Mouse (Mus musculus) adrenal gland, postnatal 25 days (tissue): ENCODE data around the gene Kcna10. TPM values are rescaled to one million over a fixed set of nuclear protein-coding genes. Genes with fewer than 3 reads are reported as not detected.

Source experiments
- total RNA-seq: library from RNA; stranded (reverse); gene quantifications from 2 replicates; pipeline ENCODE4 v1.2.3, GENCODE M21; 2021

Kcna10 gene
- total RNA-seq, 1 experiment from 2014 or later, result not detected

Other genes starting within 250 kb of the Kcna10 start
- gene Kcna3, start 146.9 kb upstream of the Kcna10 start, total RNA-seq, result 0.79 TPM in 1 of 2 replicates, not detected in the other
- gene Kcna2, start 81.9 kb upstream of the Kcna10 start, total RNA-seq, result 0.95 and 1.2 TPM in 2 replicates
- 0.43 TPM in 1 of 2 replicates, not detected in the other for gene Cym, start 38.7 kb downstream of the Kcna10 start, total RNA-seq
- gene A630076J17Rik, start 47.6 kb downstream of the Kcna10 start, total RNA-seq, result not detected in 2 replicates
- gene Prok1, start 56.7 kb downstream of the Kcna10 start, total RNA-seq, result 0.38 and 0.49 TPM in 2 replicates
- gene Lamtor5, start 95.8 kb downstream of the Kcna10 start, total RNA-seq, result 74.6 and 91.9 TPM in 2 replicates
- 0.36 and 0.52 TPM in 2 replicates for gene Slc16a4, start 108.2 kb downstream of the Kcna10 start, total RNA-seq
- gene Rbm15, start 150.6 kb downstream of the Kcna10 start, total RNA-seq, result 40.8 and 43.7 TPM in 2 replicates